ENCODE assay signal across 30 mouse cellular contexts in genomic region chr13:55419142-55419541, GRCm38 (mm10). TPM values are rescaled to one million over a fixed set of nuclear protein-coding genes. Genes with fewer than 3 reads are reported as not detected.
DNase-seq lines count a peak whose midpoint lies in the region; TF ChIP-seq lines count a peak whose summit lies in the region.
"Had no signal": no experiment of that assay in that cellular context is flagged by ENCODE, and none has a peak within 500 bp of the region (broad histone marks: within the 10 kb centered on the region; RNA-seq: fewer than 3 reads in every experiment).

No protein-coding gene starts in this region.

- intact Hi-C loops in gastrocnemius, adult 2 months (cut with DNase I): loop anchor here (2.0 kb wide), 1 partner anchor 24 kb away; no protein-coding TSS in a partner anchor

- H3K4me2 ChIP-seq in myocyte (ENCODE audit: low read depth): no peak overlapping the region
- H3K4me2 ChIP-seq: embryonic facial prominence, embryonic 15.5 days; forebrain, embryonic 12.5 days had no signal

- no peak for TF ChIP-seq POLR2A in kidney, adult 2 months (IDR thresholded peaks at IDR 0.05; ENCODE audit: low read depth, low read length)
- no peak for TF ChIP-seq POLR2A in testis, adult 2 months (IDR thresholded peaks at IDR 0.05; ENCODE audit: control insufficient read depth, low read depth, low read length)
- TF ChIP-seq POLR2A in MEL (IDR thresholded peaks at IDR 0.05; ENCODE audit: control insufficient read depth in 1 of 2, insufficient read depth in 1 of 2, low read depth in 1 of 2, low read length in 2 of 2, poor library complexity in 1 of 2): no peak
- TF ChIP-seq POLR2A in myocyte (IDR thresholded peaks at IDR 0.05; ENCODE audit: insufficient read length, low read depth): no peak

- 57% methylated on average over 5 of the region's 5 CpGs for WGBS in kidney, adult 2 months
- WGBS in limb, embryonic 10.5 days: 82% methylated on average over 5 of the region's 5 CpGs

- H3K4me3 ChIP-seq in kidney, adult 2 months (ENCODE audit: insufficient read depth, low read depth, low read length): no peak overlapping the region
- peak overlapping the region; percentile 59 for H3K4me3 ChIP-seq in testis, adult 2 months (ENCODE audit: control insufficient read depth, low read depth, low read length)
- H3K4me3 ChIP-seq in MEL (ENCODE audit: control insufficient read depth in 1 of 2, insufficient read depth in 1 of 2, low read depth in 2 of 2, low read length in 2 of 2): no peak overlapping the region
- no peak overlapping the region for H3K4me3 ChIP-seq in myocyte
- no peak overlapping the region for H3K4me3 ChIP-seq in gastrocnemius, adult 2 months
- H3K4me3 ChIP-seq in limb, embryonic 10.5 days: no peak overlapping the region
- H3K4me3 ChIP-seq: embryonic facial prominence, embryonic 12.5 days; embryonic facial prominence, embryonic 15.5 days; erythroblast, embryonic 14.5 days; forebrain, embryonic 12.5 days had no signal

- DNase-seq in kidney, adult 9 months: peak; percentile 33
- no peak for DNase-seq in kidney, adult 2 months
- DNase-seq in testis, postnatal 14 days (ENCODE audit: low spot score): no peak
- peak; percentile 40 for DNase-seq in MEL (ENCODE audit: low read depth, low spot score)
- DNase-seq in gastrocnemius, adult 2 months: no peak
- no peak for DNase-seq in limb, embryonic 10.5 days (ENCODE audit: low spot score)
- DNase-seq: adrenal gland, adult 8-10 months; adrenal gland, postnatal 14 days; adrenal gland, postnatal 36 days; B cell, adult 2 months; cerebellum, adult 11-12 months; cerebellum, adult 2 months; cerebellum, adult 9-10 months; cerebellum, postnatal 10 days; cerebellum, postnatal 36 days; embryo, embryonic 11 days had no signal

- TF ChIP-seq RAD21 in MEL (IDR thresholded peaks at IDR 0.05; ENCODE audit: low read depth, low read length): no peak

- no peaks in the 10 kb centered on the region for H3K36me3 ChIP-seq in kidney, adult 2 months (ENCODE audit: control insufficient read depth, insufficient read depth, low read length)
- no peaks in the 10 kb centered on the region for H3K36me3 ChIP-seq in testis, adult 2 months (ENCODE audit: control insufficient read depth, insufficient read depth, low read length)
- H3K36me3 ChIP-seq in MEL (ENCODE audit: control insufficient read depth in 1 of 2, insufficient read depth in 2 of 2, low read length in 2 of 2): no peaks in the 10 kb centered on the region
- H3K36me3 ChIP-seq in myocyte (ENCODE audit: control insufficient read depth, insufficient read depth): no peaks in the 10 kb centered on the region
- no peaks in the 10 kb centered on the region for H3K36me3 ChIP-seq in limb, embryonic 10.5 days
- H3K36me3 ChIP-seq: embryonic facial prominence, embryonic 12.5 days; embryonic facial prominence, embryonic 15.5 days; forebrain, embryonic 10.5 days; forebrain, embryonic 12.5 days; G1E had no signal

- H3K4me1 ChIP-seq in kidney, adult 2 months (ENCODE audit: control insufficient read depth, insufficient read depth, low read length): no peaks in the 10 kb centered on the region
- peaks cover 20% of the 10 kb centered on the region for H3K4me1 ChIP-seq in testis, adult 2 months (ENCODE audit: control insufficient read depth, insufficient read depth, low read length)
- peaks cover 0 to 8% of the 10 kb centered on the region in 2 experiments; a peak in 2 of 4 replicates for H3K4me1 ChIP-seq in MEL (ENCODE audit: control insufficient read depth in 1 of 2, insufficient read depth in 2 of 2, low read length in 2 of 2)
- peaks cover 29% of the 10 kb centered on the region for H3K4me1 ChIP-seq in limb, embryonic 10.5 days

- H3K79me2 ChIP-seq in MEL (ENCODE audit: control insufficient read depth, insufficient read depth, low read length, poor library complexity) (no peaks in the 10 kb centered on the region), myocyte (ENCODE audit: control insufficient read depth, insufficient read depth) (no peaks in the 10 kb centered on the region)

- H3K9ac ChIP-seq in MEL (ENCODE audit: control insufficient read depth, low read depth, low read length, poor library complexity, severe bottlenecking): no peak overlapping the region
- H3K9ac ChIP-seq: embryonic facial prominence, embryonic 12.5 days; embryonic facial prominence, embryonic 15.5 days; forebrain, embryonic 12.5 days had no signal

- H3ac ChIP-seq in myocyte (ENCODE audit: control insufficient read depth, insufficient read length): no peak overlapping the region

- no peak overlapping the region for H3K27ac ChIP-seq in kidney, adult 2 months (ENCODE audit: insufficient read depth, low read depth, low read length)
- H3K27ac ChIP-seq in testis, adult 2 months (ENCODE audit: control insufficient read depth, insufficient read depth, low read depth, low read length): no peak overlapping the region
- H3K27ac ChIP-seq in MEL (ENCODE audit: control insufficient read depth, low read depth, low read length): no peak overlapping the region
- no peak overlapping the region for H3K27ac ChIP-seq in gastrocnemius, adult 2 months
- no peak overlapping the region for H3K27ac ChIP-seq in limb, embryonic 10.5 days
- H3K27ac ChIP-seq: embryonic facial prominence, embryonic 12.5 days; embryonic facial prominence, embryonic 15.5 days; forebrain, embryonic 10.5 days; forebrain, embryonic 12.5 days had no signal

- H3K27me3 ChIP-seq in kidney, adult 2 months (replicated peaks; ENCODE audit: control insufficient read depth, insufficient read depth, low read length): no peaks in the 10 kb centered on the region
- no peaks in the 10 kb centered on the region; the same call in 1 of the 2 replicates for H3K27me3 ChIP-seq in testis, adult 2 months (ENCODE audit: control insufficient read depth, insufficient read depth, low read length)
- H3K27me3 ChIP-seq in MEL (ENCODE audit: control insufficient read depth in 1 of 2, insufficient read depth in 2 of 2, low read length in 2 of 2) (no peaks in the 10 kb centered on the region), myocyte (ENCODE audit: control insufficient read depth, insufficient read depth, insufficient read length) (peaks cover 28% of the 10 kb centered on the region)
- peaks cover 77% of the 10 kb centered on the region for H3K27me3 ChIP-seq in limb, embryonic 10.5 days (ENCODE audit: low read depth, poor library complexity, severe bottlenecking)

- TF ChIP-seq CTCF in kidney, adult 2 months (conservative IDR thresholded peaks at IDR 0.05; ENCODE audit: insufficient read depth, insufficient read length, low read depth, low read length): no peak
- no peak for TF ChIP-seq CTCF in testis, adult 2 months (IDR thresholded peaks at IDR 0.05; ENCODE audit: control insufficient read depth, insufficient read depth, insufficient replicate concordance, low read depth, low read length)
- TF ChIP-seq CTCF in MEL (IDR thresholded peaks at IDR 0.05 in 2 of 3, conservative IDR thresholded peaks at IDR 0.05 in 1 of 3; ENCODE audit: control insufficient read depth in 1 of 3, insufficient read depth in 1 of 3, low read depth in 2 of 3, low read length in 3 of 3, poor library complexity in 1 of 3, severe bottlenecking in 1 of 3): no peak
- no peak for TF ChIP-seq CTCF in gastrocnemius, adult 2 months (IDR thresholded peaks at IDR 0.05)

- TF ChIP-seq EP300 in MEL (IDR thresholded peaks at IDR 0.05; ENCODE audit: low read depth in 1 of 2, low read length in 2 of 2): no peak

- no peaks in the 10 kb centered on the region for H3K9me3 ChIP-seq in MEL (replicated peaks; ENCODE audit: insufficient read depth, low read length)
- no peaks in the 10 kb centered on the region for H3K9me3 ChIP-seq in limb, embryonic 10.5 days (replicated peaks)
- H3K9me3 ChIP-seq: embryonic facial prominence, embryonic 12.5 days; embryonic facial prominence, embryonic 15.5 days; forebrain, embryonic 10.5 days; forebrain, embryonic 12.5 days had no signal

RNA-seq across cellular contexts. Expression of gene Pfn3, which starts 4.1 kb away (rescaled TPM):
- polyA plus RNA-seq in kidney, adult 2 months (2012; rRNA removed): not detected in 2 replicates
- 279 and 352 TPM in 2 replicates for polyA plus RNA-seq in testis, adult 2 months (2012; rRNA removed)
- total RNA-seq in MEL (2012; rRNA removed): not detected in 2 replicates
- polyA plus RNA-seq in MEL (2012; ENCODE audit: insufficient read depth in 1 of 2, insufficient read length in 2 of 2, low read depth in 1 of 2, low replicate concordance in 2 of 2, missing spikeins in 1 of 2) (not detected), myocyte (2012; fragmentation: generic; extraction: Trizol) (not detected)
- total RNA-seq in gastrocnemius, adult 2 months (2021): not detected
- polyA plus RNA-seq in limb, embryonic 10.5 days (2016; fragmentation: Nextera tagmentation; extraction: Ambion mirVana): not detected in 2 replicates
- total RNA-seq: adrenal gland, adult 18-20 months; adrenal gland, adult 8-10 months; adrenal gland, postnatal 14 days; adrenal gland, postnatal 36 days; CH12.LX; common myeloid progenitor, adult 5-6 weeks; G1E had no signal
- polyA plus RNA-seq: CD4-positive, CD25-positive, alpha-beta regulatory T cell, adult 4 months; cerebellum, adult 2 months; embryonic facial prominence, embryonic 12.5 days; embryonic facial prominence, embryonic 15.5 days; erythroblast, embryonic 14.5 days; forebrain, embryonic 10.5 days; forebrain, embryonic 12.5 days; G1E had no signal

RNA-seq across cellular contexts. Expression of gene F12, which starts 7.5 kb away (rescaled TPM):
- polyA plus RNA-seq in kidney, adult 2 months (2012; rRNA removed): 0.03 and 0.07 TPM in 2 replicates
- polyA plus RNA-seq in testis, adult 2 months (2012; rRNA removed): 3.0 and 3.4 TPM in 2 replicates
- not detected in 2 replicates for total RNA-seq in MEL (2012; rRNA removed)
- polyA plus RNA-seq in MEL (2012; ENCODE audit: insufficient read depth in 1 of 2, insufficient read length in 2 of 2, low read depth in 1 of 2, low replicate concordance in 2 of 2, missing spikeins in 1 of 2) (not detected), myocyte (2012; fragmentation: generic; extraction: Trizol) (not detected)
- not detected for total RNA-seq in gastrocnemius, adult 2 months (2021)
- 0.14 TPM in 1 of 2 replicates, not detected in the other for polyA plus RNA-seq in limb, embryonic 10.5 days (2016; fragmentation: Nextera tagmentation; extraction: Ambion mirVana)
- total RNA-seq: adrenal gland, adult 18-20 months; CH12.LX; common myeloid progenitor, adult 5-6 weeks had no signal
- polyA plus RNA-seq: CD4-positive, CD25-positive, alpha-beta regulatory T cell, adult 4 months; forebrain, embryonic 10.5 days; forebrain, embryonic 12.5 days; forebrain, embryonic 14.5 days; forebrain, embryonic 16.5 days; G1E had no signal

RNA-seq across cellular contexts. Expression of gene Slc34a1, which starts 21.2 kb away (rescaled TPM):
- 9,073 and 10,701 TPM in 2 replicates for polyA plus RNA-seq in kidney, adult 2 months (2012; rRNA removed)
- polyA plus RNA-seq in testis, adult 2 months (2012; rRNA removed): 0.16 and 0.22 TPM in 2 replicates
- not detected in 2 replicates for total RNA-seq in MEL (2012; rRNA removed)
- polyA plus RNA-seq in MEL (2012; ENCODE audit: insufficient read depth in 1 of 2, insufficient read length in 2 of 2, low read depth in 1 of 2, low replicate concordance in 2 of 2, missing spikeins in 1 of 2) (not detected), myocyte (2012; fragmentation: generic; extraction: Trizol) (0.04 TPM)
- total RNA-seq in gastrocnemius, adult 2 months (2021): not detected
- polyA plus RNA-seq in limb, embryonic 10.5 days (2016; fragmentation: Nextera tagmentation; extraction: Ambion mirVana): not detected in 2 replicates
- total RNA-seq: adrenal gland, adult 8-10 months; adrenal gland, postnatal 36 days; CH12.LX; common myeloid progenitor, adult 5-6 weeks had no signal
- polyA plus RNA-seq: CD4-positive, CD25-positive, alpha-beta regulatory T cell, adult 4 months; cerebellum, adult 2 months; embryonic facial prominence, embryonic 12.5 days; erythroblast, embryonic 14.5 days; forebrain, embryonic 10.5 days; forebrain, embryonic 12.5 days; forebrain, embryonic 14.5 days; forebrain, embryonic 16.5 days; G1E had no signal

RNA-seq across cellular contexts. Expression of gene Grk6, which starts 25.7 kb away (rescaled TPM):
- 23.4 and 27.4 TPM in 2 replicates for polyA plus RNA-seq in kidney, adult 2 months (2012; rRNA removed)
- 7.8 and 8.4 TPM in 2 replicates for polyA plus RNA-seq in testis, adult 2 months (2012; rRNA removed)
- 75.9 and 83.2 TPM in 2 replicates for total RNA-seq in MEL (2012; rRNA removed)
- 10 to 100 TPM in 1 of 2 experiments, not detected in 1; 96.7 TPM for polyA plus RNA-seq in MEL (2012; ENCODE audit: insufficient read depth in 1 of 2, insufficient read length in 2 of 2, low read depth in 1 of 2, low replicate concordance in 2 of 2, missing spikeins in 1 of 2)
- 29.1 TPM for polyA plus RNA-seq in myocyte (2012; fragmentation: generic; extraction: Trizol)
- 1 to 10 TPM; 9.6 to 10.0 TPM for total RNA-seq in gastrocnemius, adult 2 months (2021)
- polyA plus RNA-seq in limb, embryonic 10.5 days (2016; fragmentation: Nextera tagmentation; extraction: Ambion mirVana): 63.6 and 71.1 TPM in 2 replicates

RNA-seq across cellular contexts. Expression of gene Prr7, which starts 44.9 kb away (rescaled TPM):
- polyA plus RNA-seq in kidney, adult 2 months (2012; rRNA removed): 0.64 and 0.81 TPM in 2 replicates
- polyA plus RNA-seq in testis, adult 2 months (2012; rRNA removed): 20.3 and 24.9 TPM in 2 replicates
- 2.4 and 2.7 TPM in 2 replicates for total RNA-seq in MEL (2012; rRNA removed)
- polyA plus RNA-seq in MEL (2012; ENCODE audit: insufficient read depth in 1 of 2, insufficient read length in 2 of 2, low read depth in 1 of 2, low replicate concordance in 2 of 2, missing spikeins in 1 of 2): 1 to 10 TPM in 1 of 2 experiments, not detected in 1; 8.7 TPM
- 5.1 TPM for polyA plus RNA-seq in myocyte (2012; fragmentation: generic; extraction: Trizol)
- under 1 TPM; 0.18 to 0.22 TPM for total RNA-seq in gastrocnemius, adult 2 months (2021)
- polyA plus RNA-seq in limb, embryonic 10.5 days (2016; fragmentation: Nextera tagmentation; extraction: Ambion mirVana): 0.34 and 0.35 TPM in 2 replicates
- polyA plus RNA-seq: CD4-positive, CD25-positive, alpha-beta regulatory T cell, adult 4 months had no signal

Comparison
In these comparisons a context has a peak if more than half of its experiments do, and no peak if none do; other contexts are left out.
1. DNase-seq: peak in kidney, adult 9 months (single experiment) and MEL (single experiment); none in kidney, adult 2 months (single experiment), testis, postnatal 14 days (single experiment), gastrocnemius, adult 2 months (single experiment) and limb, embryonic 10.5 days (single experiment).
2. RNA of gene Pfn3, which starts 4.1 kb away (polyA plus RNA-seq): 279 to 352 TPM in testis, adult 2 months; not detected in limb, embryonic 10.5 days, not detected in kidney, adult 2 months, not detected in MEL and not detected in myocyte (single experiment); every median in the first group is over 100 times any median in the second.
3. RNA of gene Slc34a1, which starts 21.2 kb away (polyA plus RNA-seq): 9,073 to 10,701 TPM in kidney, adult 2 months; 0.16 to 0.22 TPM in testis, adult 2 months, 0.04 TPM in myocyte (single experiment), not detected in MEL and not detected in limb, embryonic 10.5 days; every median in the first group is over 1,000 times any median in the second.